Mouse (Mus musculus) right cerebral cortex, postnatal 36 days (tissue): ENCODE measurements around the gene Ankrd34a.

Source experiments
- DNase-seq, 2 experiments: peaks; one replicate each; pipeline ENCODE4 v3.0.0; 2022; ENCODE audit warnings: low spot score in 2 of 2, mixed read lengths in 1 of 2

The Ankrd34a gene

GRCm38 (mm10) chr3:96563267-96563666, 33.2 kb upstream of the Ankrd34a start:
- DNase-seq: no peak

GRCm38 (mm10) chr3:96563911-96564632, 32.4 kb upstream of the Ankrd34a start:
- no peak for DNase-seq

GRCm38 (mm10) chr3:96564633-96565032, 31.8 kb upstream of the Ankrd34a start:
- DNase-seq: no peak

- no peak for DNase-seq
Observed at GRCm38 (mm10) chr3:96565105-96565504, 31.3 kb upstream of the Ankrd34a start.

- DNase-seq: no peak
Observed at GRCm38 (mm10) chr3:96566661-96567450, 29.6 kb upstream of the Ankrd34a start.

- no peak for DNase-seq
Observed at GRCm38 (mm10) chr3:96568605-96569004, 27.8 kb upstream of the Ankrd34a start.

GRCm38 (mm10) chr3:96569506-96569905, 26.9 kb upstream of the Ankrd34a start:
- DNase-seq: no peak

GRCm38 (mm10) chr3:96569966-96570605, 26.4 kb upstream of the Ankrd34a start:
- DNase-seq: no peak

- DNase-seq: no peak
Observed at GRCm38 (mm10) chr3:96570643-96571042, 25.8 kb upstream of the Ankrd34a start.

GRCm38 (mm10) chr3:96571336-96571735, 25.1 kb upstream of the Ankrd34a start:
- DNase-seq: no peak

- DNase-seq: no peak
Observed at GRCm38 (mm10) chr3:96571896-96572698, 24.3 kb upstream of the Ankrd34a start.

- DNase-seq: no peak
Observed at GRCm38 (mm10) chr3:96573611-96574511, 22.6 kb upstream of the Ankrd34a start.

- DNase-seq: no peak
Observed at GRCm38 (mm10) chr3:96575272-96575984, 21.0 kb upstream of the Ankrd34a start.

- DNase-seq: no peak
Observed at GRCm38 (mm10) chr3:96576005-96576658, 20.3 kb upstream of the Ankrd34a start.

- DNase-seq: peak; percentile 89 to 97
Observed at GRCm38 (mm10) chr3:96576690-96577541, 19.5 kb upstream of the Ankrd34a start, which contains the start of gene Gm16253. Gene Gm16253, plus strand, starts transcription at chr3:96576984.

GRCm38 (mm10) chr3:96577566-96577965, 18.9 kb upstream of the Ankrd34a start:
- no peak for DNase-seq

GRCm38 (mm10) chr3:96578561-96579238, 17.7 kb upstream of the Ankrd34a start:
- no peak for DNase-seq

GRCm38 (mm10) chr3:96579239-96579750, 17.1 kb upstream of the Ankrd34a start:
- DNase-seq: no peak
